19 mouse cellular contexts compared by ENCODE assay signal in genomic region chr14:88842746-88843145, GRCm38 (mm10).
"Had no signal": no experiment of that assay in that cellular context is flagged by ENCODE, and none has a peak within 500 bp of the region (broad histone marks: within the 10 kb centered on the region; RNA-seq: fewer than 3 reads in every experiment).

No protein-coding gene starts in this region.

- H3K4me1 ChIP-seq: liver, embryonic 13.5 days; liver, embryonic 15.5 days; lung, embryonic 15.5 days; megakaryocyte, embryonic 14.5 days; midbrain, embryonic 13.5 days; neural tube, embryonic 12.5 days; stomach, embryonic 15.5 days had no signal

- H3K4me3 ChIP-seq: liver, embryonic 13.5 days; liver, embryonic 15.5 days; lung, embryonic 15.5 days; megakaryocyte, embryonic 14.5 days; midbrain, embryonic 13.5 days; neural tube, embryonic 12.5 days; stomach, embryonic 15.5 days had no signal

- H3K9ac ChIP-seq: liver, embryonic 13.5 days; liver, embryonic 15.5 days; liver, postnatal 0 days; lung, embryonic 15.5 days; midbrain, embryonic 13.5 days; neural tube, embryonic 12.5 days; stomach, embryonic 15.5 days had no signal

- ATAC-seq: liver, postnatal 0 days; lung, postnatal 0 days; midbrain, embryonic 13.5 days had no signal

- DNase-seq: liver, embryonic 13.5 days; liver, postnatal 0 days; lung, adult 2 months; lung, postnatal 14 days; lung, postnatal 36 days; right cerebral cortex, postnatal 14 days; thymus, adult 2 months; thymus, postnatal 25 days; thymus, postnatal 4 days had no signal

- H3K4me2 ChIP-seq: liver, embryonic 11.5 days; liver, embryonic 13.5 days; liver, embryonic 15.5 days; lung, embryonic 15.5 days; midbrain, embryonic 13.5 days; neural tube, embryonic 12.5 days; stomach, embryonic 15.5 days had no signal

- H3K27me3 ChIP-seq: liver, embryonic 13.5 days; liver, embryonic 15.5 days; lung, embryonic 15.5 days; megakaryocyte, embryonic 14.5 days; midbrain, embryonic 13.5 days; neural tube, embryonic 12.5 days; stomach, embryonic 15.5 days had no signal

- H3K27ac ChIP-seq: liver, embryonic 13.5 days; liver, embryonic 15.5 days; lung, embryonic 15.5 days; macrophage; midbrain, embryonic 13.5 days; neural tube, embryonic 12.5 days; stomach, embryonic 15.5 days; stomach, postnatal 0 days had no signal

- H3K9me3 ChIP-seq: liver, embryonic 13.5 days; liver, embryonic 15.5 days; lung, embryonic 15.5 days; megakaryocyte, embryonic 14.5 days; midbrain, embryonic 13.5 days; neural tube, embryonic 12.5 days; stomach, embryonic 15.5 days had no signal

- H3K36me3 ChIP-seq: liver, embryonic 13.5 days; liver, embryonic 15.5 days; lung, embryonic 15.5 days; midbrain, embryonic 13.5 days; neural tube, embryonic 12.5 days; stomach, embryonic 15.5 days had no signal
